Mouse (Mus musculus) E14TG2a.4 (cell line): ENCODE measurements around the gene BC049352.

ENCODE experiments used
- CTCF ChIP-seq: conservative IDR thresholded peaks from 2 replicates; pipeline ENCODE4 v1.5.1; 2014; ENCODE audit warnings: low read length
- NANOG ChIP-seq: IDR thresholded peaks from 2 replicates; pipeline ENCODE4 v1.6.1; 2014; ENCODE audit warnings: borderline replicate concordance, low read length, mixed read lengths

- TF ChIP-seq CTCF (no peak), NANOG (no peak)
Observed at GRCm38 (mm10) chr9:45282466-45282865, 100.7 kb downstream of the BC049352 start.
